Mouse (Mus musculus) thymus, postnatal 4 days (tissue): Measurements from ENCODE around the gene Gm21541.
"Not testable (repeated sequence)": the region's sequence is repeated elsewhere in the genome, so short reads cannot be mapped to it uniquely, and the experiment has no call there.

ENCODE experiments used
- DNase-seq: peaks from one replicate; pipeline ENCODE4 v3.0.0; 2021

The Gm21541 gene

GRCm38 (mm10) chr4:41903310-41903709 lies at the start of gene Gm21541:
Gene Gm21541 (plus strand): TSS chr4:41903610.
- DNase-seq = not testable (repeated sequence)

GRCm38 (mm10) chr4:41941272-41941671 lies 37.9 kb downstream of the Gm21541 start, which contains the start of gene Gm20878:
Gene Gm20878 (plus strand): TSS chr4:41941572.
- DNase-seq = not testable (repeated sequence)
